Mouse (Mus musculus) thymus, postnatal 0 days (tissue): ENCODE results near the gene Dnajc8. TPM values are rescaled to one million over a fixed set of nuclear protein-coding genes. Genes with fewer than 3 reads are reported as not detected.
A peak's percentile ranks its signal among the peaks of the same experiment; 100 is the strongest.

ENCODE experiments used
- DNase-seq: peaks from one replicate; pipeline ENCODE4 v3.0.0-alpha.2; 2015; ENCODE audit warnings: low spot score
- polyA plus RNA-seq: library from polyadenylated mRNA; unstranded; fragments of >200 nt; fragmentation: Nextera tagmentation; extraction: Ambion mirVana; gene quantifications from 2 replicates; pipeline ENCODE4 v1.2.1, GENCODE M21; 2015

Gene Dnajc8
- 190 and 199 TPM in 2 replicates for polyA plus RNA-seq

GRCm38 (mm10) chr4:132535406-132536121, at the start of gene Dnajc8:
Gene Dnajc8 (plus strand): TSS chr4:132535550.
- peak; percentile 95 for DNase-seq

- DNase-seq, result no peak
Measured at GRCm38 (mm10) chr4:132488521-132488920, 46.8 kb upstream of the Dnajc8 start.

GRCm38 (mm10) chr4:132488976-132489375, 46.4 kb upstream of the Dnajc8 start:
- DNase-seq, result no peak

GRCm38 (mm10) chr4:132490273-132491010, 44.9 kb upstream of the Dnajc8 start:
- DNase-seq, result no peak

DNA sequence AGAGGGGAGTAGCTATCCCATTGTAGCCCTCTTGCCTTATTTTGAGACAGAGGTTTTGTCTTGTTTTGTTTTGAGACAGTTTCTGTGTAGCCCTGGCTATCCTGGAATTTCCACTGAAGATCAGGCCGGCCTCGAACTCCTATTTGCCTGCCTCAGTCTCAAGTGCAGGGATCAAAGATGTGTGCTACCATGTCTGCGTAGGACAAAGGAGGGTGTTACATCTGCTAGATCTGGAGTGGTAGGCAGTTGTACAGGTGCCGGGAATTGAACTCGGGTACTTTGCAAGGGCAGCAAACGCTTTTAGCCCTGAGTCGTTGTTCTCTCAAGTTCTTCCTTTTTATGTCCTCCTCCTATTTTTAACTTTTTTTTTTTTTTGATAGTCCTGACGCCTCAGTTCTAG, 44.3 kb upstream of the Dnajc8 start:
- no peak for DNase-seq

- DNase-seq, result no peak
Measured at GRCm38 (mm10) chr4:132491748-132492147, 43.6 kb upstream of the Dnajc8 start.

GRCm38 (mm10) chr4:132492178-132493060, 42.9 kb upstream of the Dnajc8 start:
- no peak for DNase-seq

- no peak for DNase-seq
Measured at GRCm38 (mm10) chr4:132494271-132494918, 41.0 kb upstream of the Dnajc8 start.

DNA sequence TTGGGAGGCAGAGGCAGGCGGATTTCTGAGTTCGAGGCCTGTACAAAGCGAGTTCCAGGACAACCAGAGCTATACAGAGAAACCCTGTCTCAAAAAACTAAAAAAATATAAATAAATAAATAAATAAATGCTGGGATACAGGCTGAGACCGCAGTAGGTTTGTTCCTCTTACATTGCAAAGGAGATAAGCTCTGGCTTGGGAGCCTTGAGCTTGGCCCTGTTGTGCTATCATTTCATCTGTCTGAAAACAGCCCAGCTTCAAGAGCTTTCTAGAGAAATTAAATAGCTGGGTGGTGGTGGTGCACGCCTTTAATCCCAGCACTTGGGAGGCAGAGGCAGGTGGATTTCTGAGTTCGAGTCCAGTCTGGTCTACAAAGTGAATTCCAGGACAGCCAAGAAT, 33.7 kb upstream of the Dnajc8 start:
- DNase-seq, result no peak

DNA sequence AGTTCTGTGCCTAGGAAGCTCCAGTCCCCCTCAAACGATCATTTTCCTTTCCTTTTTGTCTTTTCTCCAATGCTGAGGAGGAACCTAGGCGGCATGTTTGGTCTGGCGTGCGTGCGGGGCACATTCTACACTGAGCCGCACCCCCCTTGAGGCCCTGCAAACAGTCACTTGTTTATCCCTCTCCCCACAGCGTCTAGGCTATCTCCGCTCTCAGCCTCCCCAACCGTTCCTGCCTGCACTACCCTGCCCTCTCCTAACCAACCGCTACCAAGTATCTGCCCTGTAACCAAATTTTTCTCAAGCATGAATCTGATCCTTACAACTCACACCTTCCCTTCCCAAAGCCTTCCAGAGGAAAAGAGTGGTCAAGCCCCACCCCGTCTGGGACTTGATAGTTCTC, 32.0 kb upstream of the Dnajc8 start:
- no peak for DNase-seq

- DNase-seq, result no peak
Measured at GRCm38 (mm10) chr4:132505034-132505738, 30.2 kb upstream of the Dnajc8 start.

- DNase-seq, result no peak
Measured at GRCm38 (mm10) chr4:132505800-132506199, 29.6 kb upstream of the Dnajc8 start.

DNA sequence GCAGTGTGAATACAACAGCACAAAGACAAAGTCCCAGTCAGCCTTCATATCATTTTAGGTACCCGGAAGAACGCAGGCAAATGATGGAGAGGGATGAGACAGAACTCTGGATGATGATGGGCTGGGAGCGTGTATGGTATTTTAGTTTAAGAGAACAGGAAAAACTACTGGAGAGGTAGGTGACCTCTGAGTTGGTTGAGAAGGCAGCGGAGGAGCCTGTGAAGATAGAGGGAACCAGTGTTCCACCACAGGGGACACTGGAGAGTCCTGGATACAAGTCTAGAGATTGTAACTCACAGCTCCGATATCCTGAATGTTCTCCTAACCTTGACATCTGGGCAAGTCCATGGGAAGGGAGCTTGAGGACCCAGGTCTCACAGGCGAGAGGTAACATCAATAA, 29.1 kb upstream of the Dnajc8 start:
- DNase-seq, result no peak

GRCm38 (mm10) chr4:132507210-132507609, 28.1 kb upstream of the Dnajc8 start:
- DNase-seq, result no peak

GRCm38 (mm10) chr4:132509621-132510296, 25.6 kb upstream of the Dnajc8 start:
- peak; percentile 35 for DNase-seq

DNA sequence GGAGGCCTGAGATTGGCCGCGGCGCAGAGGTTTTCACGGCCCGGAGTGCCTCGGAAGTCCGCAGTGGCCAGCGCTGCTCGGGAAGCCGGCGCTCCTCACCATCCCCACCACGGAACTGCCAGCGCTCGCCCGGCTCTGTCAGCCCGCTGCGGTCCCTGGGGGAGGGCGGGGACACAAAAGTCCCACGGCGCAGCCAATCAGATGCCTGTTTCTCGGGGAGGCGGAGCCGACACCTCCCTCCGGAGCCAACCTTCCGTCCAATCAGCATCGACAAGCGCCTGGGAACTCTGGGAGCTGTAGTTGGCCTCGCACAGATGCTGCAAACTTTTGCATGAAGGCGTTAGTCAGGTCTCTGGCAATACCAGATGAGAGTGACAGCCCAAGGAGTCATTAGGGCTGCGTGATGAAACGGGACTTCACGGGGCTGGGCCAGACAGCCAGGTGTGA, 25.0 kb upstream of the Dnajc8 start, which contains the start of gene Sesn2:
Gene Sesn2 (minus strand): TSS at position 150 of the 447 bp plus-strand sequence.
- DNase-seq, result peak; percentile 98

DNA sequence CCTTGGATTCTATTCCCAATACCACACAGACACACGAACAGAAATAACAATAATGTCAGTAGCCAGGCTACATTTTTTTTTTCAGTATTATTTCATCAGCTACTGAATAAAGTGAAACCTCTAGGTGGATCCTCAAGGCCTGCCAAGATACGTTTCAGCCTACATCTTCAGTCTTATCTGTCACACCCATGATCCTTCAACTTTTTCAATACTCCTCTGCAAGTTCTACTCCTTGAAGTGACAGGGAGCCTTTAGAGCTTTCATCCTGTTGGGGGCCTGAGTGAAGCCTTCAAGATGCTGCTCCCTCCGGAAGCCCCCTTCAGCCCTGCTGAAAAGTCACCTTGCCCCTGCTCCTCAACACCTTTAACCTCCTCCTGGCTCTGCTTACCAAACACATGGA, 23.3 kb upstream of the Dnajc8 start:
- no peak for DNase-seq

DNA sequence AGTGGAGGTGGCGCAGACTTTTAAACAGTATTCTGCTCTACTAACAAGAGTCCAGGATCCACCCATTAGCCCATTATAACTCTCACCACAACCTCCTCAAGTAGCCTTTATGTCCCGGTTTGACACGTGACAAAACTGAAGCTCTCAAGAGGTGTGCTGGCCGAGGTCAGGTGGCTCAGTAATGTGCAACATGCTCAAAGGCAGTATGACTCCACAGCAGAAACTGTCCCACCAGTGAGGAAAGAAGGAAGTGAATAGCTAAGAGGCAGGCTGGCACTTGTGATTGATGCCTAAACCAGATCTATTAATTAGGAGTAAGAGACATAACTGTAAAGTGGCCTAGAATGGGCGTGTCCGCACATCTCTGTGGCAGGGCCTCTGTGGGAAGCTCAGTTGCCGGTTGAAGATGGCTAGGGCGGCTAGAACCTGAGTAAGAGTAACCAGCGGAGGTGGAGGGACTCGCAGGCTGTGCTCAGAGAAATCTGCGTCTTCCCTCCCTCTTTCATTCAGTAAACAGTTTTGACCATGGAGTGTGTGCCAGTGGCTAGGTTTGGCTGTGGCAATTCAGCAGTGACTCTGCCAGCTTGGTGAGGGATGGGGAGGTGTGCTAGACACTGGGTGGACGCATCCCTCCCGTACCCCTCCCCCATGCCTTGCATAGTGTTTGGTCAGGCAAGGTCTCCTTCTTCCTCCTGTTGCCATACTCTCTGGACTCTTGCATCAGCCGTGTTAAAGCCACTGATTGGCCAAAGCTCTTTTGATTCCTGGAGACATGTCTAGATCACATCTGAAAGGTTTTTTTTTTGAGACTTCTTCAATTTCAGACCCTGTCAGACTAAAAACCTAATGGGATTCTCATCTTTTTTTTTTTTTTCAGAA, 21.7 kb upstream of the Dnajc8 start:
- DNase-seq, result no peak
